Mouse (Mus musculus) heart, adult 2 months (tissue): Measurements from ENCODE around the gene Nlrp9c.
"Not testable (repeated sequence)": the region's sequence is repeated elsewhere in the genome, so short reads cannot be mapped to it uniquely, and the experiment has no call there.

Experiments
- CTCF ChIP-seq: fragments of 200-600 bp; IDR thresholded peaks from 2 replicates; pipeline ENCODE4 v1.8.1; 2022; ENCODE audit warnings: antibody characterized with exemption, mild to moderate bottlenecking, moderate library complexity
- EP300 ChIP-seq: fragments of 200-500 bp; IDR thresholded peaks from 2 replicates; pipeline ENCODE4 v1.6.1; 2011; ENCODE audit warnings: low read depth, low read length, control low read depth; ENCODE audit not compliant: insufficient read depth
- POLR2A ChIP-seq: fragments of 200-500 bp; IDR thresholded peaks from 2 replicates; pipeline ENCODE4 v1.6.1; 2011; ENCODE audit warnings: mild to moderate bottlenecking, low read depth, low read length, control low read depth; ENCODE audit not compliant: insufficient read depth

- TF ChIP-seq CTCF, POLR2A, EP300: not testable (repeated sequence)
Measured at GRCm38 (mm10) chr7:26311786-26312185, 91.7 kb downstream of the Nlrp9c start.
